Mouse (Mus musculus): ENCODE data around the gene Thegl. TPM values are rescaled to one million over a fixed set of nuclear protein-coding genes. Genes with fewer than 3 reads are reported as not detected.
A peak's percentile ranks its signal among the peaks of the same experiment; 100 is the strongest.

The Thegl gene
- polyA plus RNA-seq, 1 experiment from 2014 or later: not detected

GRCm38 (mm10) chr5:76993174-76993814 lies 22.5 kb upstream of the Thegl start:
- WGBS: 94% methylated on average over 5 of the region's 5 CpGs
- no peaks in the 10 kb centered on the region for H3K9me3 ChIP-seq (replicated peaks; ENCODE audit: control insufficient read depth, low read length)
- peaks cover 68% of the 10 kb centered on the region for H3K36me3 ChIP-seq (ENCODE audit: control insufficient read depth, insufficient read depth)
- H3K27ac ChIP-seq (ENCODE audit: low read length): no peak overlapping the region
- H3K4me2 ChIP-seq (ENCODE audit: low read depth, low read length): no peak overlapping the region
- H3K9ac ChIP-seq (ENCODE audit: low read length): no peak overlapping the region
- ATAC-seq (replicated peaks; ENCODE audit: extremely low read depth, insufficient read depth, low FRiP score): no peak
- H3K27me3 ChIP-seq (ENCODE audit: control insufficient read depth, insufficient read depth, low read length): no peaks in the 10 kb centered on the region
- H3K4me3 ChIP-seq (ENCODE audit: low read length): no peak overlapping the region
- no peaks in the 10 kb centered on the region for H3K4me1 ChIP-seq (ENCODE audit: control insufficient read depth, insufficient read depth, low read length)

GRCm38 (mm10) chr5:76998416-76998815 lies 17.4 kb upstream of the Thegl start:
- Histone ChIP-seq H3K4me2 (ENCODE audit: low read depth, low read length) (no peak overlapping the region), H3K4me1 (ENCODE audit: control insufficient read depth, insufficient read depth, low read length) (no peaks in the 10 kb centered on the region), H3K27ac (ENCODE audit: low read length) (no peak overlapping the region), H3K27me3 (ENCODE audit: control insufficient read depth, insufficient read depth, low read length) (no peaks in the 10 kb centered on the region), H3K9ac (ENCODE audit: low read length) (no peak overlapping the region), H3K4me3 (ENCODE audit: low read length) (no peak overlapping the region), H3K36me3 (ENCODE audit: control insufficient read depth, insufficient read depth) (peaks cover 55% of the 10 kb centered on the region), H3K9me3 (replicated peaks; ENCODE audit: control insufficient read depth, low read length) (no peaks in the 10 kb centered on the region)
- WGBS: 39% methylated on average over 5 of the region's 5 CpGs
- no peak for ATAC-seq (replicated peaks; ENCODE audit: extremely low read depth, insufficient read depth, low FRiP score)

- ATAC-seq (replicated peaks; ENCODE audit: extremely low read depth, insufficient read depth, low FRiP score): no peak
- H3K27ac ChIP-seq (ENCODE audit: low read length): no peak overlapping the region
- 86% methylated on average over 17 of the region's 17 CpGs for WGBS
- H3K9ac ChIP-seq (ENCODE audit: low read length): no peak overlapping the region
- no peak overlapping the region for H3K4me3 ChIP-seq (ENCODE audit: low read length)
- no peak overlapping the region for H3K4me2 ChIP-seq (ENCODE audit: low read depth, low read length)
- no peaks in the 10 kb centered on the region for H3K4me1 ChIP-seq (ENCODE audit: control insufficient read depth, insufficient read depth, low read length)
- no peaks in the 10 kb centered on the region for H3K9me3 ChIP-seq (replicated peaks; ENCODE audit: control insufficient read depth, low read length)
- peaks cover 30% of the 10 kb centered on the region for H3K36me3 ChIP-seq (ENCODE audit: control insufficient read depth, insufficient read depth)
- no peaks in the 10 kb centered on the region for H3K27me3 ChIP-seq (ENCODE audit: control insufficient read depth, insufficient read depth, low read length)
Measured at GRCm38 (mm10) chr5:77001192-77001591, 14.6 kb upstream of the Thegl start.

GRCm38 (mm10) chr5:77004051-77004821 lies 11.6 kb upstream of the Thegl start, which contains the start of gene Arl9:
Gene Arl9 (plus strand): TSS chr5:77004055.
- no peak within 1 kb of the TSS for H3K27ac ChIP-seq (ENCODE audit: low read length)
- WGBS: 91% methylated on average over 6 of the region's 6 CpGs
- ATAC-seq (replicated peaks; ENCODE audit: extremely low read depth, insufficient read depth, low FRiP score): no peak

GRCm38 (mm10) chr5:77010352-77010751 lies 5.5 kb upstream of the Thegl start:
- ATAC-seq (replicated peaks; ENCODE audit: extremely low read depth, insufficient read depth, low FRiP score): no peak
- WGBS: 74% methylated on average over 9 of the region's 9 CpGs

More at GRCm38 (mm10) chr5:77004051-77004821, 11.6 kb upstream of the Thegl start, which contains the start of gene Arl9:
- Histone ChIP-seq H3K9me3 (replicated peaks; ENCODE audit: control insufficient read depth, low read length) (no peaks in the 10 kb centered on the region), H3K4me3 (ENCODE audit: low read length) (no peak within 1 kb of the TSS), H3K36me3 (ENCODE audit: control insufficient read depth, insufficient read depth) (peaks cover 10% of the 10 kb centered on the region), H3K27me3 (ENCODE audit: control insufficient read depth, insufficient read depth, low read length) (no peaks in the 10 kb centered on the region), H3K4me2 (ENCODE audit: low read depth, low read length) (no peak within 1 kb of the TSS), H3K4me1 (ENCODE audit: control insufficient read depth, insufficient read depth, low read length) (no peaks in the 10 kb centered on the region), H3K9ac (ENCODE audit: low read length) (no peak within 1 kb of the TSS)

GRCm38 (mm10) chr5:77011082-77011481 lies 4.7 kb upstream of the Thegl start:
- Histone ChIP-seq H3K4me2 (ENCODE audit: low read depth, low read length) (no peak overlapping the region), H3K4me1 (ENCODE audit: control insufficient read depth, insufficient read depth, low read length) (no peaks in the 10 kb centered on the region), H3K9ac (ENCODE audit: low read length) (no peak overlapping the region), H3K9me3 (replicated peaks; ENCODE audit: control insufficient read depth, low read length) (no peaks in the 10 kb centered on the region), H3K27ac (ENCODE audit: low read length) (no peak overlapping the region), H3K4me3 (ENCODE audit: low read length) (no peak overlapping the region), H3K36me3 (ENCODE audit: control insufficient read depth, insufficient read depth) (no peaks in the 10 kb centered on the region), H3K27me3 (ENCODE audit: control insufficient read depth, insufficient read depth, low read length) (no peaks in the 10 kb centered on the region)
- ATAC-seq (replicated peaks; ENCODE audit: extremely low read depth, insufficient read depth, low FRiP score): no peak
- 55% methylated on average over 3 of the region's 3 CpGs for WGBS

More at GRCm38 (mm10) chr5:77010352-77010751, 5.5 kb upstream of the Thegl start:
- H3K27me3 ChIP-seq (ENCODE audit: control insufficient read depth, insufficient read depth, low read length): no peaks in the 10 kb centered on the region
- H3K36me3 ChIP-seq (ENCODE audit: control insufficient read depth, insufficient read depth): no peaks in the 10 kb centered on the region
- no peak overlapping the region for H3K9ac ChIP-seq (ENCODE audit: low read length)
- H3K4me2 ChIP-seq (ENCODE audit: low read depth, low read length): no peak overlapping the region
- H3K4me1 ChIP-seq (ENCODE audit: control insufficient read depth, insufficient read depth, low read length): no peaks in the 10 kb centered on the region
- no peak overlapping the region for H3K27ac ChIP-seq (ENCODE audit: low read length)
- H3K4me3 ChIP-seq (ENCODE audit: low read length): no peak overlapping the region
- H3K9me3 ChIP-seq (replicated peaks; ENCODE audit: control insufficient read depth, low read length): no peaks in the 10 kb centered on the region

- Histone ChIP-seq H3K27me3 (ENCODE audit: control insufficient read depth, insufficient read depth, low read length) (no peaks in the 10 kb centered on the region), H3K4me3 (ENCODE audit: low read length) (no peak overlapping the region), H3K27ac (ENCODE audit: low read length) (no peak overlapping the region), H3K36me3 (ENCODE audit: control insufficient read depth, insufficient read depth) (no peaks in the 10 kb centered on the region), H3K9me3 (replicated peaks; ENCODE audit: control insufficient read depth, low read length) (no peaks in the 10 kb centered on the region), H3K9ac (ENCODE audit: low read length) (no peak overlapping the region), H3K4me1 (ENCODE audit: control insufficient read depth, insufficient read depth, low read length) (no peaks in the 10 kb centered on the region), H3K4me2 (ENCODE audit: low read depth, low read length) (no peak overlapping the region)
- WGBS: 65% methylated on average over 3 of the region's 3 CpGs
- no peak for ATAC-seq (replicated peaks; ENCODE audit: extremely low read depth, insufficient read depth, low FRiP score)
Measured at GRCm38 (mm10) chr5:77013171-77013570, 2.7 kb upstream of the Thegl start.

- H3K4me2 ChIP-seq (ENCODE audit: low read depth, low read length): no peak overlapping the region
- no peaks in the 10 kb centered on the region for H3K9me3 ChIP-seq (replicated peaks; ENCODE audit: control insufficient read depth, low read length)
- H3K4me1 ChIP-seq (ENCODE audit: control insufficient read depth, insufficient read depth, low read length): no peaks in the 10 kb centered on the region
- H3K9ac ChIP-seq (ENCODE audit: low read length): no peak overlapping the region
- 54% methylated on average over 3 of the region's 3 CpGs for WGBS
- no peak for ATAC-seq (replicated peaks; ENCODE audit: extremely low read depth, insufficient read depth, low FRiP score)
- H3K4me3 ChIP-seq (ENCODE audit: low read length): no peak overlapping the region
- H3K36me3 ChIP-seq (ENCODE audit: control insufficient read depth, insufficient read depth): no peaks in the 10 kb centered on the region
- no peak overlapping the region for H3K27ac ChIP-seq (ENCODE audit: low read length)
- no peaks in the 10 kb centered on the region for H3K27me3 ChIP-seq (ENCODE audit: control insufficient read depth, insufficient read depth, low read length)
Measured at GRCm38 (mm10) chr5:77028034-77028433, 12.2 kb downstream of the Thegl start.

- H3K4me1 ChIP-seq (ENCODE audit: control insufficient read depth, insufficient read depth, low read length): no peaks in the 10 kb centered on the region
- H3K9me3 ChIP-seq (replicated peaks; ENCODE audit: control insufficient read depth, low read length): no peaks in the 10 kb centered on the region
- H3K27ac ChIP-seq (ENCODE audit: low read length): no peak overlapping the region
- no peaks in the 10 kb centered on the region for H3K36me3 ChIP-seq (ENCODE audit: control insufficient read depth, insufficient read depth)
- 73% methylated on average over 5 of the region's 5 CpGs for WGBS
- ATAC-seq (replicated peaks; ENCODE audit: extremely low read depth, insufficient read depth, low FRiP score): 0 out of 2 replicates have a peak, but pooled peaks have one; percentile 23
- H3K4me2 ChIP-seq (ENCODE audit: low read depth, low read length): no peak overlapping the region
- no peak overlapping the region for H3K9ac ChIP-seq (ENCODE audit: low read length)
- no peak overlapping the region for H3K4me3 ChIP-seq (ENCODE audit: low read length)
- H3K27me3 ChIP-seq (ENCODE audit: control insufficient read depth, insufficient read depth, low read length): no peaks in the 10 kb centered on the region
Measured at GRCm38 (mm10) chr5:77029735-77030134, 13.9 kb downstream of the Thegl start.

All from heart, embryonic 16.5 days (tissue).